Mouse (Mus musculus) stomach, postnatal 0 days (tissue): ENCODE measurements around the gene Chn2.

Source experiments
- CTCF ChIP-seq: IDR thresholded peaks from 2 replicates; pipeline ENCODE4 v1.5.1; 2016; ENCODE audit warnings: antibody characterized with exemption, low read depth, mild to moderate bottlenecking, moderate library complexity
- EP300 ChIP-seq: optimal IDR thresholded peaks from 2 replicates; pipeline ENCODE3; 2016; ENCODE audit warnings: antibody characterized with exemption

DNA sequence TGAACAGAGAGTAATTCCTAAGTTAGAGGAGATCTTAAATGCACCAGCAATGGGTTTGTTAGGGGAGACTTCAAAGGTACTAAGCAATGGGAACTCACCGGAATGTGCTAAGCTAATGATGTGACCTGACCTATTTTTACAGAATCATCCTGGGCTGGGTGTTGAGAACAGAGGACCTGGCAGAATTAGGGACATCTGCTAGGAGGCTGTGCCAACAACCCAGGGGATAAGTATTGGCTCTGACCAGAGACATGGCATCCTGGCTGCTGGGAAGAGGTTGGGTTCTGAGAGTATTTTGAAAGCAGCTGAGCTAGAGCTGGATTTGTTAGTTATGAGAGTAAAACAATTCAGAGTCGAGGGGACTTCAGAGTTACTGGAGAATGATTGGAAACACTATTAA, 40.5 kb downstream of the Chn2 start:
- no peak for TF ChIP-seq CTCF
- no peak for TF ChIP-seq EP300
